Mouse (Mus musculus) olfactory bulb, adult 2 months (tissue): Measurements from ENCODE around the gene Wdr5.

ENCODE experiments used
- CTCF ChIP-seq: fragments of 200-500 bp; IDR thresholded peaks from 2 replicates; pipeline ENCODE4 v1.5.1; 2012; ENCODE audit warnings: low read depth, mild to moderate bottlenecking, low read length, moderate library complexity; ENCODE audit not compliant: insufficient read depth
- POLR2A ChIP-seq: fragments of 200-500 bp; IDR thresholded peaks from 2 replicates; pipeline ENCODE4 v1.6.1; 2012; ENCODE audit warnings: mild to moderate bottlenecking, low read depth, low read length, moderate library complexity; ENCODE audit not compliant: insufficient read depth

GRCm38 (mm10) chr2:27547326-27547725 is 32.4 kb downstream of the Wdr5 start:
- TF ChIP-seq CTCF (no peak), POLR2A (no peak)
